Comparison of ENCODE assay signal across 27 mouse cellular contexts in genomic region chr15:68719486-68719885, GRCm38 (mm10).
DNase-seq lines count a peak whose midpoint lies in the region; TF ChIP-seq lines count a peak whose summit lies in the region.
"Had no signal": no experiment of that assay in that cellular context is flagged by ENCODE, and none has a peak within 500 bp of the region (broad histone marks: within the 10 kb centered on the region; RNA-seq: fewer than 3 reads in every experiment).

No protein-coding gene starts in this region.

- peak overlapping the region; percentile 13 for H3K27ac ChIP-seq in left cerebral cortex, adult 2 months
- H3K27ac ChIP-seq: embryonic facial prominence, embryonic 10.5 days; hindbrain, embryonic 13.5 days; limb, embryonic 10.5 days; liver, embryonic 15.5 days; neural tube, embryonic 12.5 days had no signal

- intact Hi-C loops in left cerebral cortex, adult 2 months (cut with DNase I): loop anchor here (5.0 kb wide), 2 partner anchors 197 to 287 kb away; no protein-coding TSS in a partner anchor

- H3K4me3 ChIP-seq in left cerebral cortex, adult 2 months: no peak overlapping the region
- H3K4me3 ChIP-seq: embryonic facial prominence, embryonic 10.5 days; heart, embryonic 12.5 days; hindbrain, embryonic 13.5 days; limb, embryonic 10.5 days; liver, embryonic 15.5 days; neural tube, embryonic 12.5 days had no signal

- TF ChIP-seq CTCF in left cerebral cortex, adult 2 months (IDR thresholded peaks at IDR 0.05): no peak

- peak; percentile 9 for DNase-seq in layer of hippocampus, adult 11-12 months (ENCODE audit: low spot score)
- no peak for DNase-seq in layer of hippocampus, adult 18-20 months (ENCODE audit: low spot score in 2 of 2)
- peak; percentile 81 for DNase-seq in brain, adult 2 months (ENCODE audit: low read depth, low spot score)
- DNase-seq in left cerebral cortex, adult 2 months (ENCODE audit: extremely low spot score in 1 of 2, low spot score in 2 of 2): no peak
- DNase-seq in right cerebral cortex, postnatal 10 days (ENCODE audit: low spot score in 2 of 2): peak; percentile 53 to 72
- no peak for DNase-seq in thymus, adult 18-20 months
- no peak for DNase-seq in urinary bladder, postnatal 14 days (ENCODE audit: low spot score)
- DNase-seq in retina, embryonic 14.5 days (ENCODE audit: low spot score): no peak
- DNase-seq: adrenal gland, postnatal 36 days; cerebellum, adult 11 months; cerebellum, adult 9-11 months; gastrocnemius, postnatal 10 days; heart, adult 11 months; heart, postnatal 10 days; kidney, adult 11 months; kidney, postnatal 10 days; liver; lung, postnatal 4 days; midbrain, embryonic 14.5 days; retina, postnatal 1 day; thymus, postnatal 36 days had no signal

Comparison
In these comparisons a context has a peak if more than half of its experiments do, and no peak if none do; other contexts are left out.
1. DNase-seq: peak in layer of hippocampus, adult 11-12 months (single experiment), brain, adult 2 months (single experiment) and right cerebral cortex, postnatal 10 days (2 of 2); none in layer of hippocampus, adult 18-20 months (0 of 2), left cerebral cortex, adult 2 months (0 of 2), thymus, adult 18-20 months (0 of 2), urinary bladder, postnatal 14 days (single experiment) and retina, embryonic 14.5 days (single experiment).